Mouse (Mus musculus) heart, postnatal 4 days (tissue): ENCODE measurements at regions not wholly inside any gene's neighbourhood (a gene's known extent, or its start where the extent isn't known, plus 50 kb on each side); places are given as distances from the start of the nearest gene placed in this dataset.
"Not testable (repeated sequence)": the region's sequence is repeated elsewhere in the genome, so short reads cannot be mapped to it uniquely, and the experiment has no call there.

Experiments used
- DNase-seq: peaks from one replicate; pipeline ENCODE4 v3.0.0; 2021

GRCm38 (mm10) chr11:93651966-93652365 lies 233.6 kb downstream of the Utp18 start:
- DNase-seq: not testable (repeated sequence)
